Mouse (Mus musculus): ENCODE results near the gene Rbm6.

Rbm6 gene

DNA sequence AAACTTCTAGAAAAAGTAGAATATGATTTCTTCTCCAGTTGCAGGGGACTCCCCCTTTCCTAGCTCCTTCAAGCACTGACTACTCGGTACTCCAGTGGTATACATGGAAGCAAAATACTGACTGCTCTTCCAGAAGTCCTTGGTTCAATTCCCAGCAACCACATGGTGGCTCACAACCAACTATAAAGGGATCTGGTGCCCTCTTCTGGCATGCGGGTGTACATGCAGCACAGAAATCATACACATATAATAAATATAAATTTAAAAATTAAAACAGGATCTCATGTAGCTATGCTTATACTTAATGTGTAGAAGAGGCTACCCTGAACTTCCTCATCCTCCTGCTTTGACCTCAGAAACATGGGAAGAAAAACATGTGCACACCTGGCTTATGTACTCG, 126.4 kb downstream of the Rbm6 start:
- DNase-seq: no peak

DNA sequence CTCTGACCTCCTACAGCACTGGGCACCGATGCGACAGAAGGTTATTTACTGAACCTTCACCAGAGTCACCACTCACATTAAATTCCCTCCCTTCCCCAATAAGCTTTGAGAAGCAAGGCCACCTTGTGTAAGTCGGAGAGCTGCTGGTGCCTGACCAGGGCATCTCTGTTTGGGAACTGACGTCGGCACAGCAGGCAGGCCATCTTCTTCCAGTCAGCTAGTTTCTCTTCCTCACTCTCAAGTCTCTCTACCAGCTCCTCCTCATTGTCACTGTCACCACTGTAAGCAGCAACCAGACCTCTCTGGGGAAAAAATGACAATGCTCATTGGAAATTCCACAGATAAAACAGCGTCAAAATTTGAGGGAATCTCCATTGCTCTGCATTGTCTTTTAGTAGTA, 129.0 kb downstream of the Rbm6 start:
- DNase-seq: no peak

DNA sequence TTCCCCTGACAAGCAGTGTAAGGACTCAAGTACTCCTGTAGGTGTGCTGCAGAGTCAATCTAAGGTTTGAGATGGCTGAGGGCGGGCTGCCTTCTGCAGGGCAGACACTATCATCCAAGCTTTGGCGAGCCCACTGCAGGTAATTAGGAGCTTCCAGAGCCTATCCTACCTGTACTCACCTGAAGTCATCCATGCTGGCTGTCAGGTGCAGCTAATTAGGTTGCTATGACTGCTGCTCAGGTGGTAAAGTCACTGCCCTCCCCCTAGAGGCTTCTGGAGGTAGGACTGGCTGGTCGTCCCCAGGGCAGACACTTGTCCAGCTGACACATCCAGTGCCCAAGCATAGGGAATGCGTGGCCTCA, 134.2 kb downstream of the Rbm6 start:
- DNase-seq: peak; percentile 56 to 61

DNA sequence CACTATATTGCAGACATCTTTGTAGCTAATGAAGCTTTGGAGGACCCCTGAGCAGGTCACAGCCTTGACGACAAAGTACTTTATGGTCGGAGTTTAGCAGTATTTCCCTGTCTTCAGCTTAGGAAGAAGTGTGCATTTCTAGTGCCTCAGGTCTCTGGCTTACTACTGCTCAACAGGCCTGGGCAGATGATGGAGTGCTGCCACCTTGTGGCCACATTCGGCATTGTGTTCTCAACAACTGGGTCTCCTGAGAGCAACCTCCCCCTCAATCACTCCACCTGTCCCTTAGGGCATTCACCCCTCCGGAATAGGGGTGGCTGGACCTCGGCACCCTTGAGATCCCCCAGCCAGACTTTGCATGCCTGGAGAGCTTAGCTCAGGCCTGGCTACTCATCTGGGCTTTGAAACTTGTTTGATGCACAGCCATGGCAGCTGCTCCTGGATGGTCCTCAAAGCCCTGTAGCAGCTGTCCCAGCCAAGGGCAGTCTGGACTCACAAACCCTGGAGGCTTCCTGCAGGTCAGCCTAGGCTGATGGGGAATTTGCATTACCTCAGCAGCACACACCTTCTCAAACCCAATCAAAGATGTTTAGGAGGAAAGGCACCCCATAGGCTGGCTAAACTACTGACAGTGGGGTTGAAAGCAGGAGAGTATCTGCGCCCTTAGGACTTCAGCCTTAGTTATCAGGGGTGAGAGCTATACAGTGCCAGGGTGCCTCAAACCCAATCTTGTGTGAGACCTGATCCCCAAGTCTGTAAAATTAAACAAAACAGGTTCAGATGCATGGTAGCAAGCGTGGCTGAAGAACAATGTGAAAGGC, 134.8 kb downstream of the Rbm6 start:
- DNase-seq: peak; percentile 83 to 92

- DNase-seq: peak in 1 of 2 experiments; percentile 25
These were observed 136.9 kb downstream of the Rbm6 start for GRCm38 (mm10) chr9:107736185-107736485.

- no peak for DNase-seq
These were observed 137.5 kb downstream of the Rbm6 start for GRCm38 (mm10) chr9:107735356-107736184.

- DNase-seq: peak in 1 of 2 experiments; percentile 47
These were observed 138.5 kb downstream of the Rbm6 start for GRCm38 (mm10) chr9:107734567-107734971.

- peak in 1 of 2 experiments; percentile 10 for DNase-seq
These were observed 143.3 kb downstream of the Rbm6 start for GRCm38 (mm10) chr9:107729709-107730108.

DNA sequence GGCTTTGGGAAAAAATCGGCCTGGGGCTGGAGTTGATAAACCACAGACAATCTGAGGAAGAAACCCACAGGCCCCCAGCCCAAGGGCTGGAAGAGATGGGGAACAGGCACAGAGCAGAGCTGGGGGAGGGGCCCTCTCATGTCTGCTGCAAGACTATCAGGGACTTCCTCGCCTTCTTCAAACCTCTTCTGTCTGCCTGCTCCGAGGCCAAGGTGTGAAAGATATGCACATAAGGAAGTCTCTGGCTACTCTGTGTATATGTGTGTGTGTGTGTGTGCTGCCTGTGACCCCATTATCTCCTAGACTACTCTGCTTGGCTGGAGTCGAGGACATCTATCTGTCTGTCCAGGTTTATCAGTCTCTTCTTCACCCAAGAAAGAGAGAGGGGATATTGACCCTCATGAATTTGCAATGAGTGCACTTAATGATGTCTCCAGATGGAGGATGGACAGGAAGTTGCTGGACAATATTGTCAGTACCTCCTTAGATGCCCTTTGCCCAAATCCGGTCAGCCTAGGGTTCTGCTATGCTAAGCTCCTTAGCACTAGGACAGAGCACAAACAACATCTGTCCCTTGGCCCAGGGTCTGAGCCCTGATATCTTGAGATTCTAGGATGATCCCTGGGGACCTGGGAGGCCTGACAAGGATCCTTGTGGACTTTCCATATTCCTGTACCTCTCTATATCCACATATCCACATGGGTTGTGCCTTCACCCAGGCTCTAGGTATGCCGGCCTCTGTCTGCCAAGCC, 143.9 kb downstream of the Rbm6 start:
- no peak for DNase-seq

GRCm38 (mm10) chr9:107727041-107727440, 146.0 kb downstream of the Rbm6 start:
- DNase-seq: no peak

DNA sequence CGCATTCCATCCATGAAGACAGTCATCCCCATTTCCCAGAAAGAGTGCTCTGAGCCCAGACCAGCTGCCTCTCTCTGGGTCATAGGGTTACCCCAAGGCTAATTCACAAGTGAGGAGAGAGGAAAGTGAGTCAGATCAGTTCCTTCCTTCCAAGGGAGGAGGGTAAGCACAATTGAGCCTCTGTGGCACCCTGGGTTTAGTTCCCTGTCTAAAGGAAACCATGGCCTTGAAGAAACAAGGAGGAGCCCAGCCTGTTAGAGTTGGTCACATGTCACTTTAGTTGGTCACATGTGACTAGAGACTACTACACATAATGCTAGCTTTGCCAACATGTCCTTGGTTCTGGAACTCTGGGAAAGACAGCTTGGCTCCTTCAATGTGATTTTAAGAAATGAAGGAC, 148.2 kb downstream of the Rbm6 start:
- no peak for DNase-seq

DNA sequence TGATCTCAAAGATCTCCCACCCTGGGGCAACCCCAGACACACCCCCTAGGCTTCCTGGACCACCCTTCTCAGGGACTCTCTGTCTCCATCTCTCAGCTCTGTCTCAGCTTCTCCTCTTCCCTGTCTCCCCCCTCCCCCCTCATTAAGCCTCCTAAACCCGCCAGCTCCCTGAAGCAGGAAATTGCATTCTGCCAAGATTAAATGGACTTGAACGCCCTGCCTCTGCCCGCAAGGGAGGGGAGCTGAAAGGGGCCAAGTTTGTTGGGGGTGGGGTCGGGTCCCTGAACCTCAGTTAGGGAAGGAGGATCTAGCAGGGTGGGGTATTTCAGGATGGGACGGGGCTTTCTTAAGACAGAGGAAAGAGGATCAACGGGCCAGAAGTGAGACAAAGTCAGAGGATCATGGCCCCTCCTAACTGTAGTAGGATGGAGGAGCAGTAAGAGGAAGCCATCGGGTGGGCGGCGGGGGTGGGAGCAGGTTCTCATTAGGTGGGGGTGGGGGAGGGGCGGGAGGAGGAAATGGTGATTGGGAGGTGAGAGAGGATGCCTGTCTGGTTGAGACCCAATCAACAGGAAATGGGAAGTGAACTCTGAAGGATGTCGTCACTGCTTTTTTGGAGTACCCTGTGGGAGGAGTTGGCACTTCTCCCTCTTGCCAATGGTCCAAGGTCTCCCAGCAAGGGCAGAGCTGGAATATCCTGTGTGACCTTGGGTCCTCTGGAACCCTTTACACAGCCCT, 149.1 kb downstream of the Rbm6 start:
- DNase-seq: peak; percentile 73 to 76

Measured in lung, postnatal 4 days (tissue).